Mouse (Mus musculus) neural tube, embryonic 10.5 days (tissue): ENCODE results near the gene Ulk3.

Experiments
- DNase-seq: peaks from one replicate; pipeline ENCODE4 v3.0.0-alpha.2; 2017; ENCODE audit warnings: low spot score; ENCODE audit errors: extremely low spot score

The Ulk3 gene

GRCm38 (mm10) chr9:57568500-57568899, 20.8 kb upstream of the Ulk3 start:
- no peak for DNase-seq

- DNase-seq = no peak
Observed at GRCm38 (mm10) chr9:57574397-57574796, 14.9 kb upstream of the Ulk3 start.

- DNase-seq = no peak
Observed at GRCm38 (mm10) chr9:57575577-57575976, 13.7 kb upstream of the Ulk3 start.

GRCm38 (mm10) chr9:57577144-57577849, 12.0 kb upstream of the Ulk3 start:
- DNase-seq = no peak

- DNase-seq = no peak
Observed at GRCm38 (mm10) chr9:57584991-57585390, 4.3 kb upstream of the Ulk3 start.

GRCm38 (mm10) chr9:57590726-57591125, 1.5 kb downstream of the Ulk3 start:
- no peak for DNase-seq

GRCm38 (mm10) chr9:57593454-57594173, 4.4 kb downstream of the Ulk3 start:
- DNase-seq = peak; percentile 19

GRCm38 (mm10) chr9:57594174-57594509, 4.9 kb downstream of the Ulk3 start:
- DNase-seq = no peak

GRCm38 (mm10) chr9:57597265-57597664, 8.0 kb downstream of the Ulk3 start:
- no peak for DNase-seq

GRCm38 (mm10) chr9:57597929-57598382, 8.7 kb downstream of the Ulk3 start:
- DNase-seq = peak; percentile 21

- peak; percentile 23 for DNase-seq
Observed at GRCm38 (mm10) chr9:57598851-57599563, 9.8 kb downstream of the Ulk3 start.

- DNase-seq = peak; percentile 46
Observed at GRCm38 (mm10) chr9:57600620-57601352, 11.5 kb downstream of the Ulk3 start.

GRCm38 (mm10) chr9:57601353-57601706, 12.1 kb downstream of the Ulk3 start:
- DNase-seq = no peak

GRCm38 (mm10) chr9:57602098-57602497, 12.8 kb downstream of the Ulk3 start:
- DNase-seq = no peak

- DNase-seq = no peak
Observed at GRCm38 (mm10) chr9:57604875-57605274, 15.6 kb downstream of the Ulk3 start.

- no peak for DNase-seq
Observed at GRCm38 (mm10) chr9:57605503-57605902, 16.3 kb downstream of the Ulk3 start.

- peak; percentile 73 for DNase-seq
Observed at GRCm38 (mm10) chr9:57606139-57606851, 17.0 kb downstream of the Ulk3 start, which contains the start of gene Cplx3. Gene Cplx3, minus strand, starts transcription at chr9:57606281.

GRCm38 (mm10) chr9:57609803-57610202, 20.6 kb downstream of the Ulk3 start:
- no peak for DNase-seq

GRCm38 (mm10) chr9:57610359-57610826, 21.1 kb downstream of the Ulk3 start:
- DNase-seq = no peak

GRCm38 (mm10) chr9:57612587-57612986, 23.3 kb downstream of the Ulk3 start:
- no peak for DNase-seq

- DNase-seq = no peak
Observed at GRCm38 (mm10) chr9:57613975-57614374, 24.7 kb downstream of the Ulk3 start.
